Mouse (Mus musculus) hindlimb bud, embryonic 11.5 days (tissue): Measurements from ENCODE around the gene Ibsp.

Source experiments
- DNase-seq: peaks from one replicate; pipeline ENCODE4 v3.0.0-alpha.2; 2012; ENCODE audit warnings: low read depth, low spot score; ENCODE audit errors: extremely low spot score

Gene Ibsp

GRCm38 (mm10) chr5:104298994-104299393 is at the start of gene Ibsp:
Ibsp (plus strand) TSS chr5:104299171.
- no peak for DNase-seq

DNA sequence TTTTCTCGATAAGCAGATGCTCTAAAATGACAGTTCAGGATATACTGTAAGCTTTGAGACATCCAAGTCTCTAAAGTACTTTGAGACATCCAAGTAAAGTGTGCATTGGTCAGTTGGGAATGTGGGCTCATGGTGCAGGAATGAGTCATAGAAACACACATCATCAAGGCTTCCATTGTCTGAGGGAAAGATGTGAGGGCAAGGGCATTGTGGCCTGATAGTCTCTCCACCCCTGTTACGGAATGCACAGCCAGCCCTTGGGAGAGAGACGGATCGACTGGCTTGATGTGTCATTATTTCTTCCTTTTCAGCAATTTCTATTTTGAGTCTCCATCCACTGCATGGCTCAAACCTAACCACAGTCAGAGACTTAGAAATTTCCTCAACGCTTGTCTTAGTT is 47.2 kb upstream of the Ibsp start:
- DNase-seq: no peak

DNA sequence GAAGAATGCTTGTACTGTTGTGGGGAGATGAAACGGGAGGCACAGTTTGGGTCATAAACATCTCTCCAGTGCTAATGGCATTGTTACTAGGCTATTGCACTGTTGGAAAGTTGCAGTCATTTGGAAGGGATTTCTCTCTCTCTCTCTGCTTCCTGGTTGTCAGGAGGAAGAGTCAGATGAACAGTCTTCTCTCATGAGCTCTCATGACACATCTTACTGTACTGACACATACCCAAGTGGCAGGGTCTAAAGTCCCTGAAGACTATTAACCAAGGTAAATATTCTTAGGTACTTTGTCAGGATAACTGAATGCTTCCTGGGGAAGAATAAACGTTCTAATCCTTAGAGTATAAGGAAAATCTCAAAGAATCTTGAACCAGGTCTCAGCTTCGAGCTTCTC is 42.4 kb upstream of the Ibsp start:
- DNase-seq: no peak

DNA sequence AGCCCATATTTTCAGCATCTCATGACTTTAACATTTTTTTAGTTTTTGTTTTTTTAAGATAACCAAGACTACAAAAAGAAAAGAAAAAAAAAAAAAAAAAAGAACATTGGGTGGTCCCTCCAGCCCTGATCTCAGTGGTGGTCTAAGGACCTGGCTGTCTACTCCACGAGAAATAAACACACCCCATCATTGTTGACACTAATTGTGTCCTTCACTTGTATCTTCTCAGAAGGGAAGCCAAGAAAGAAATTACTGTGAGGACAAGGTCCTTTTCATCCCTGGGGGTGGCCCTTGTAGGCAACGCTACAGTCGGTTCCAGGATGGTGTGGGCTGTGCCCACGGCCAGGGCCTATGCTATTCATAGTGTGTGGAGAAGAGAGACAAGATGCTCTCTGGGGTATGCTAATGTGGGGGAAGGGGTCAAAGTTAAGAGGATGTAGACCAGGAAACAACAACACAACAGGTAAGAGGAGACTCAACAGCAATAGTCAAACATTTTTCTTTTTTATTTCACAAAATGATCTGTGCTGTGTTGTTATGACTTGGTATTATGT is 37.0 kb upstream of the Ibsp start:
- no peak for DNase-seq

DNA sequence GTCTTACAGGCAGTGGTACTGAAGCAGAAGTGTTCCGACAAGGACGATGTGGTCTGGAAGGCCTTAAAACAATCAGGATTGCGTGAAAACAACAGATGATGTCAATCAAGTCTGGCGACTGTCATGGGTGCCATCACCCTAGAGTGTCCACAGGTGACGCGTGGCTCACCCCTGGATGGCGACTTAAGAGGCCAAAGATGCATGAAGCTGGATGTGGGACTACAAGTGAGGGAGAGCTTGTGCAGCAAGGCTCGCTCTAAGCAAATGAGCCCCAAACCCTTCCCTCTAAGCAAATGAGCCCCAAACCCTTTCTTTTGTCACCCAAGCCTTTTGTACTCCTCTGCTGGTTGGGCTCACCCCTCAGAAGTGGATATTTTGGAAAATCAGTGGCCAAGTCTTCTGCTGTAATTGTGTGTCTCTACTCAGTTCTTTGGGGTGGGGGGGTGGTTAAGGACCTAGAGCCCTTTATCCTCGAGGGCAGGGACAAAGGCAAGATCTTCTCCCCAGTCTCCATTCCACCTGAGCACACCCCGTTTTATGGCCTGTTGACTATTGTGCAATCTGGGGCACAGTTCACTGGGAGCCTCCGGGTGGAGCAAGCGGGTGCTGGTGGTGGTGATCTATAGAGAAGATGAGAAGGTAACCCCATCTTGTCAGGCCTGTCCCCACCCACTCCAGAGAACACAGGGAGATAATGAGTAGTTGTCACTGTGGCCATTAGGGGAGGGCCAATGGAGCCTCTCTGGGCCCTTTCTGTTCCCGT is 35.8 kb upstream of the Ibsp start:
- DNase-seq: no peak

- DNase-seq: no peak
Measured at GRCm38 (mm10) chr5:104294201-104294600, 4.8 kb upstream of the Ibsp start.

DNA sequence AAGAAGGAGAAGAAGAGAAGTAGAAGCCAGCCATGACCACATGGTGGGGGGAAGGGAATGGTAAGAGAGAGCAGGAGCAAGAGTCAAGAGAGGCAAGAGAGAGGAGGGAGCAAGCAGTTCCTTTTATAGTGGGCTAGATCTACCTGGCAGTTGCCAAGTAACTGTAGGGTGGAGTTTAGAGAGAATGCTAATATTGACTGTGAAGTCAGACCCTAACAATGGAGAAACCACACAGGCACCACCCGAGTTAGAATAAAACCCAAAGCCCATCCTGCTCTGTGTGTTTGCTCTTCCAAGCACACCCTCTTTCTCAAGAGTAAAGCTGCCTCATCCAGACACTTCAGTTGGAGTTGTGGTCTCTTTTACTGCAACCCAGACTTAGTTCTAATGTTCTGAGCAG is 15.1 kb downstream of the Ibsp start:
- no peak for DNase-seq

GRCm38 (mm10) chr5:104325029-104325428 is 26.1 kb downstream of the Ibsp start, which contains the start of gene Mepe:
Mepe (plus strand) TSS chr5:104325329.
- DNase-seq: no peak

DNA sequence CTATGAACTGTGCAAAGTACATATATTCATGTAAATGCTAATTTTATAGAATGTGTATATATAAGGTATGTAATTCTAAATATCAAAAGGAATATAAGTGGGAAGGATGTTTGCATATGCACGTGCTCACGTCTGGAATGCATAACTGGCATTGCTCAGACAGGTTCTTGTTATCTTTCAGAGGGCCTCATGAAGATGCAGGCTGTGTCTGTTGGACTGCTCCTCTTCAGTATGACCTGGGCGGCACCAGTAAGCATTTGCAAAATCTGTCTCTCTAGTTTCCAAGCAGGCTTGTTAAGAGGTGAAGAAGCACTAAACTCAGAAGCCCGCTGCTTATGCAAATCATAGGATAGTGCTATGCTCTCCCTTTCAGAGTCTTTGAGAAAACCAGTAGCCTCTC is 27.9 kb downstream of the Ibsp start:
- DNase-seq: no peak

- no peak for DNase-seq
Measured at GRCm38 (mm10) chr5:104327389-104327788, 28.4 kb downstream of the Ibsp start.

GRCm38 (mm10) chr5:104327876-104328275 is 28.9 kb downstream of the Ibsp start:
- DNase-seq: no peak

DNA sequence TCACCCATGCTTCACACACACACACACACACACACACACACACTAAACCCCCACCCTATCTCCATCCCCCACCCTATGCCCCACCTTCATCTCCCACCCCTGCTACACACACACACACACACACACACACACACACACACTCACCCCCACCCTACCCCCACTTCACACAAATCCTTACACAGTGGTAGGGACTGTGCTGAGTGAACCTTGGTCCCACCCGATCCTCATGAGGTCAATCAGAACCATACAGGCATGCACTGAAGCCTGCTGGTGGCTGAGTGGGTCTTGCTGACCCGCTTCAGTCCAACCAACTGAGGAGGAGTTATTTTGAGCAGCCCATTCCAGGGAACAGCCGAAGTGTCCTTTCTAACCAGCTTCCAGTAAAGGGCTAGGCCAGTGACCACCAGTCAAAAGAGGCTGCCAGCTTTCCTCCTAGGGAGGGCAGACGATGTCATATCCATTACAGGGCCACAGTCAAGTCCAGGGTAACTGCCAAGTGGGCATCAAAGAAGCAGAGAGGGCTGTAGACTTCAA is 29.4 kb downstream of the Ibsp start:
- DNase-seq: no peak

DNA sequence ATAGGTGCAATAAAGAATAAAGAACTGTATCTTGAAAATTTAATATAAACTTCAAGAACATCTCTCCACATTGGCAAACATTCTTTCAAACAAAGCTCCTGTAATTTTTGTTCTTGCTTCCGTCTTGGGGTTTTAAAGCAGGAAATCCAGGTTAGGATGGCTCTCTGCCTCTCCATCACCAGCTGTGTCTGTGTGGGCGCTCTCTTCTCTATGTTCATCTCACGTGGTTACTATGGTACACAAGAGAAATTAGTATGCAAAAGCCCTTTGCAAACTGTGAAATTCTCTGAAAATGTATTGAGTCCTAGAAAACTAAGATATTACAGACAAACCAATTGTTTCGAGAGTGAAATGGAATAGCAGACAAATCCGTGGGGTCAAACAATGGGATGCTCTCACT is 30.4 kb downstream of the Ibsp start:
- DNase-seq: no peak

DNA sequence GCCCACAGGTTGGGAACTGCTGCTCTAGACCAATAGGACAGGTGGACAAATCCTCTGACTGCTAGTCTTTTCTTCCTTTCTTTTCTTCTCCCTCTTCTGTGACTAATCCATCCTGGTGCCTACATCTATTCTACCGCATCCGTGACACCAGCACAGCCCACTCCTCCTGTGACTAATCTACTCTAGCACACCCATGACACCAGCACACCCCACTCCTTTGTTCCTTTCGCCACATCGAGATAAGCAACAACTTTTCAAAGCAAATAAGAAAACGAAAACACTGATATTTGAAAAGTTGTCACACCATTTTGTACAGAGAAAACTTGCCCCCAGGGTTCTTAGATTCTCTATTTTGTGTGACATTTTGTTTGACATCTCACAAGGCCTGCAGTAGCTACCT is 31.1 kb downstream of the Ibsp start:
- DNase-seq: no peak

DNA sequence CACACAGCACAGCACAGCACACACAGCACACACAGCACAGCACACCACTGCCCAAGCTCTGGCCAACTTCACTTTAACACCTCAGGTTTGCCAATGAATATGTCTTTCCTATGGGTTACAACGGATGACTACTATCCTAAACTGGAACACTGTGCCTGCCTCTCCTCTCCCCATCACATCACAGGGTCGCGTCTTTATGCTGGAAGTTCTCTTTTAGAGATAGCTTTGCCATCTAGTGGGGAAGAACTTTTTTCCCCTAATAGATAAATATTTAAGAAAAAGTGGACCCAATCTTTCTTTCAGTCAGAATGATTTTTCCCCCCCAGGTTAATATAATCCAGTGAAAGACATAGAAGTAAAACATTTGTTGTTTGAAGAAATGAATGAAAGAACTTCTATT is 33.3 kb downstream of the Ibsp start:
- no peak for DNase-seq

- DNase-seq: peak; percentile 44
Measured at GRCm38 (mm10) chr5:104333231-104333640, 34.3 kb downstream of the Ibsp start.

DNA sequence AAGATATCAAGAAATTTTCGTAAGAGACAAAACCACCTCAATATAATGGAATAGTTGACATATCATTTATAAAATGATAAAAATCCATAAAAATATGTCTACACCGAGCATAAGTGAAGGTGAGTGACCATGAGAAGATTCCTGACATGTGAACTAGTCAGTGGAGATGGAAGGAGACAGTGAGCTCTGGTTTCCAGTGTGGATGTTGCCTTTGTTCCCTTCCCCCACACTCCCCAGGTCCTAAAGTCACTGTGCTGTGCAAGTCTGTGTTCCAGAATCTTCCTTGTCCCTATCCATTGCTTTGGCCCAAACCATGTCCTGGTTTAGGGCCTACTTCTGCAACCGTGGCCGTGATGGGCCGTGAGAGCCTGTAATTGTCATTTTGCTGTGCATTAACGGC is 34.7 kb downstream of the Ibsp start:
- no peak for DNase-seq

GRCm38 (mm10) chr5:104334516-104334915 is 35.5 kb downstream of the Ibsp start:
- no peak for DNase-seq

DNA sequence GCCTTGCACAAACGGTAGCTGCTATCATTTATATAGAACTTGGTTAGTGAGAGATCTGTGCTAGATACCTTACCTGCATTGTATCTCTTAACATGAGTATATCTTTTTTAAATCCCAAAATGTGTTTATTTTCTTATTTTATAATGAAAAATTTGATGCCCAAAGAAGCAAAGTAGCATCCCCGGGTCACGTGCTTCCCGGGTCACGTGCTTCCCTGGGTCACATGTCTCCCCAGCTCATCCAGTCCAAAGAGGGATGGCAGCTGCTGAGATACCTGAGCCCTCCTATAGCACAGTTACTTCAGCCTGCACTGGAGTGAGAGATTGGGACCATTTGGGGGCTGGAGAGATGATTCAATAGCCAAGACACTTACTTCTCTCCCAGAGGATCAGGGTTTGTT is 37.0 kb downstream of the Ibsp start:
- no peak for DNase-seq

DNA sequence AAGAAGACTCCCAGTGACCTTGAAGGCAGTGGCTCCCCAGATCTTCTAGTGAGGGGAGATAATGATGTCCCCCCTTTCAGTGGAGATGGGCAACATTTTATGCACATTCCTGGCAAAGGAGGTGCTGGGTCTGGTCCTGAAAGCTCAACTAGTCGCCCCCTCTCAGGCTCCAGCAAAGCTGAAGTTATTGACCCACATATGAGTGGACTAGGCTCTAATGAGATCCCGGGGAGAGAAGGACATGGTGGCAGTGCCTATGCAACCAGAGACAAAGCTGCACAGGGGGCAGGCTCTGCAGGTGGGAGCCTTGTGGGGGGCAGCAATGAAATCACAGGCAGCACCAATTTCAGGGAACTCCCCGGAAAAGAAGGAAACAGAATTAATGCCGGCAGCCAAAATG is 38.5 kb downstream of the Ibsp start:
- no peak for DNase-seq

GRCm38 (mm10) chr5:104339009-104339408 is 40.0 kb downstream of the Ibsp start:
- no peak for DNase-seq

DNA sequence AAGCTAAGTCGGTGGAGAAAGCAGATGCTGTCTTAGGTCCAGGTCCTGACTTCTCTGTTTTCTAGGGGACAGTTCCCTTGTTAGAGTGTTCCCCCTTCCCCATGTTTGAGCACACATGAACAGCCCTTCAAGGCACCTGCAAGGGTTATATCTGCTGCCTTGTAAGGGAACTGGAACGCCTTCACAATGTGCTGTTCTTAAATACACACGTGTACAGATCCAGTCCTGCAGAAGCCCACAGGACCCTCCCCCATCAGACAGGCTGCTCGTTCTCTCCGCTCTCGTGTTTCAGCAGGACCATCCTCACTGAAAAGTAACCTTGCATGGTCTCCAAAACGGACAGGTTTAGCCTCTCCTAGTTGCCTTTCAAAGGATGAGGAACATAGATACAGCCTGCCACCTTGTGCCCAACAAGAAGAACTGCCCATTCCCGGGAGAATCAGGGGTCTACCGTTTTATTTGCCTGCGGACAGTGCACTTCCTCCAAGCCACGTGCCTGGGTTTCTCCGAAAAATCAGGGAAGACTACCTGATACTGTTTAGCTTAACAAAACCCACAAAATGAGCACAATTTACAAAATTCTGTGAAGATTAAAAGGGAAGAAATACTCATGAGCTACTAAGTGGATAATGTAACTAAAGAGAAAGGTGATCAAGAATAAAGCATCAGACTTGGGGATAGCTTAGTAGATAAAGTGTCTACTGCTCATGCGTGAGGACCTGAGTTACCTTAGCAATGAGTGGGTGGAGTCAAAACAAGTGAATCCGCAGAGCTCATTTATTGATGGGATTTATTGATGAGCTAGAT is 40.9 kb downstream of the Ibsp start:
- no peak for DNase-seq
